Mouse (Mus musculus) intestine, embryonic 16.5 days (tissue): ENCODE results near the gene Gprc5a. TPM values are rescaled to one million over a fixed set of nuclear protein-coding genes. Genes with fewer than 3 reads are reported as not detected.

ENCODE experiments used
- ATAC-seq: fragments of 200-750 bp; cut with Nextera tagmentation; 2 replicates; pipeline ENCODE4 v1.8.0; 2017; ENCODE audit warnings: moderate TSS enrichment, moderate library complexity
- H3K27ac ChIP-seq: fragments of 300-500 bp; sonication (generic); 2 replicates; pipeline ENCODE4 v1.5.1; 2014; ENCODE audit warnings: mild to moderate bottlenecking, low read length
- H3K27me3 ChIP-seq: fragments of 300-500 bp; sonication (generic); replicated peaks from 2 replicates; pipeline ENCODE4 v1.6.1; 2014; ENCODE audit warnings: low read length, control low read depth, mixed read lengths; ENCODE audit not compliant: control insufficient read depth, insufficient read depth
- H3K36me3 ChIP-seq: fragments of 300-500 bp; sonication (generic); 2 replicates; pipeline ENCODE4 v1.6.1; 2014; ENCODE audit warnings: low read length, control low read depth; ENCODE audit not compliant: control insufficient read depth, insufficient read depth
- H3K4me1 ChIP-seq: fragments of 300-500 bp; sonication (generic); 2 replicates; pipeline ENCODE4 v1.6.1; 2014; ENCODE audit warnings: low read length, control low read depth, mixed read lengths; ENCODE audit not compliant: control insufficient read depth, insufficient read depth
- H3K4me2 ChIP-seq: fragments of 300-500 bp; sonication (generic); 2 replicates; pipeline ENCODE4 v1.6.1; 2014; ENCODE audit warnings: low read depth, low read length, control low read depth
- H3K4me3 ChIP-seq: fragments of 300-500 bp; sonication (generic); 2 replicates; pipeline ENCODE4 v1.5.1; 2014; ENCODE audit warnings: mild to moderate bottlenecking, low read length
- H3K9ac ChIP-seq: fragments of 300-500 bp; sonication (generic); 2 replicates; pipeline ENCODE4 v1.6.1; 2014; ENCODE audit warnings: low read depth, low read length
- H3K9me3 ChIP-seq: fragments of 300-500 bp; sonication (generic); 2 replicates; pipeline ENCODE4 v1.6.1; 2016; ENCODE audit warnings: low read length, control low read depth; ENCODE audit not compliant: control insufficient read depth
- WGBS: fragments of 180-500 bp; shearing (Covaris S2); extraction: QIAGEN DNeasy Blood & Tissue Kit; methylation state at CpG from one replicate; pipeline ENCODE4 v1.1.7; 2014; 5-methylcytosine and 5-hydroxymethylcytosine counted together
- polyA plus RNA-seq: library from polyadenylated mRNA; unstranded; fragments of >200 nt; fragmentation: Nextera tagmentation; extraction: Ambion mirVana; gene quantifications from 2 replicates; pipeline ENCODE4 v1.2.1, GENCODE M21; 2015

Gene Gprc5a
- polyA plus RNA-seq, 1 experiment from 2014 or later: 10.8 TPM

- no peak for ATAC-seq
- 0 out of 2 replicates have a peak, but pooled peaks cover 4% of the 10 kb centered on the region for H3K9me3 ChIP-seq
- H3K4me3 ChIP-seq: no peak overlapping the region
- H3K4me1 ChIP-seq: peaks cover 8% of the 10 kb centered on the region
- WGBS: 81% methylated on average over 3 of the region's 3 CpGs
- peaks cover 3% of the 10 kb centered on the region; the same call in 1 of the 2 replicates for H3K27me3 ChIP-seq
- H3K27ac ChIP-seq: no peak overlapping the region
- no peak overlapping the region for H3K4me2 ChIP-seq
- H3K36me3 ChIP-seq: no peaks in the 10 kb centered on the region
- H3K9ac ChIP-seq: no peak overlapping the region
Measured at GRCm38 (mm10) chr6:135038674-135039073, 26.8 kb upstream of the Gprc5a start.

GRCm38 (mm10) chr6:135040275-135040871 is 25.1 kb upstream of the Gprc5a start:
- Histone ChIP-seq H3K4me1 (peaks cover 8% of the 10 kb centered on the region), H3K36me3 (no peaks in the 10 kb centered on the region), H3K27ac (no peak overlapping the region), H3K9ac (peak overlapping the region; percentile 45; the same call in 1 of the 2 replicates), H3K27me3 (peaks cover 3% of the 10 kb centered on the region; the same call in 1 of the 2 replicates), H3K9me3 (0 out of 2 replicates have a peak, but pooled peaks cover 4% of the 10 kb centered on the region), H3K4me2 (peak overlapping the region; percentile 51), H3K4me3 (peak overlapping the region; percentile 33)
- WGBS: 4% methylated on average over 21 of the region's 21 CpGs
- ATAC-seq: peak; percentile 75

- no peak overlapping the region for H3K4me2 ChIP-seq
Measured at GRCm38 (mm10) chr6:135041930-135042329, 23.5 kb upstream of the Gprc5a start.

GRCm38 (mm10) chr6:135047276-135047675 is 18.2 kb upstream of the Gprc5a start:
- Histone ChIP-seq H3K36me3 (no peaks in the 10 kb centered on the region), H3K4me1 (no peaks in the 10 kb centered on the region), H3K4me2 (no peak overlapping the region), H3K27me3 (no peaks in the 10 kb centered on the region), H3K9me3 (no peaks in the 10 kb centered on the region), H3K4me3 (no peak overlapping the region), H3K27ac (no peak overlapping the region), H3K9ac (no peak overlapping the region)
- WGBS: 59% methylated on average over 9 of the region's 9 CpGs
- ATAC-seq: no peak

More at GRCm38 (mm10) chr6:135041930-135042329, 23.5 kb upstream of the Gprc5a start:
- Histone ChIP-seq H3K9me3 (0 out of 2 replicates have a peak, but pooled peaks cover 4% of the 10 kb centered on the region), H3K27ac (no peak overlapping the region), H3K4me3 (no peak overlapping the region), H3K4me1 (peaks cover 8% of the 10 kb centered on the region), H3K36me3 (no peaks in the 10 kb centered on the region), H3K9ac (no peak overlapping the region), H3K27me3 (peaks cover 3% of the 10 kb centered on the region; the same call in 1 of the 2 replicates)
- 72% methylated on average over 3 of the region's 3 CpGs for WGBS
- no peak for ATAC-seq

- WGBS: 76% methylated on average over 6 of the region's 6 CpGs
- Histone ChIP-seq H3K4me1 (no peaks in the 10 kb centered on the region), H3K9me3 (no peaks in the 10 kb centered on the region), H3K36me3 (no peaks in the 10 kb centered on the region), H3K4me3 (no peak overlapping the region), H3K9ac (no peak overlapping the region), H3K4me2 (no peak overlapping the region), H3K27ac (no peak overlapping the region), H3K27me3 (no peaks in the 10 kb centered on the region)
- ATAC-seq: no peak
Measured at GRCm38 (mm10) chr6:135048509-135048908, 16.9 kb upstream of the Gprc5a start.

GRCm38 (mm10) chr6:135048956-135049355 is 16.5 kb upstream of the Gprc5a start:
- Histone ChIP-seq H3K9ac (no peak overlapping the region), H3K4me3 (no peak overlapping the region), H3K27ac (no peak overlapping the region), H3K4me1 (no peaks in the 10 kb centered on the region), H3K27me3 (no peaks in the 10 kb centered on the region), H3K36me3 (no peaks in the 10 kb centered on the region), H3K9me3 (no peaks in the 10 kb centered on the region), H3K4me2 (no peak overlapping the region)
- no peak for ATAC-seq
- 81% methylated on average over 16 of the region's 16 CpGs for WGBS

GRCm38 (mm10) chr6:135053789-135054188 is 11.7 kb upstream of the Gprc5a start:
- Histone ChIP-seq H3K36me3 (no peaks in the 10 kb centered on the region), H3K9ac (no peak overlapping the region), H3K27me3 (no peaks in the 10 kb centered on the region), H3K27ac (no peak overlapping the region), H3K4me1 (no peaks in the 10 kb centered on the region), H3K4me3 (no peak overlapping the region), H3K4me2 (no peak overlapping the region), H3K9me3 (no peaks in the 10 kb centered on the region)
- 69% methylated on average over 3 of the region's 3 CpGs for WGBS
- ATAC-seq: 0 out of 2 replicates have a peak, but pooled peaks have one; percentile 40

GRCm38 (mm10) chr6:135055882-135056281 is 9.6 kb upstream of the Gprc5a start:
- WGBS: 46% methylated on average over 4 of the region's 4 CpGs
- ATAC-seq: no peak
- H3K4me2 ChIP-seq: no peak overlapping the region

GRCm38 (mm10) chr6:135060728-135061127 is 4.7 kb upstream of the Gprc5a start:
- Histone ChIP-seq H3K27ac (no peak overlapping the region), H3K9ac (no peak overlapping the region), H3K4me3 (no peak overlapping the region), H3K27me3 (no peaks in the 10 kb centered on the region), H3K4me2 (no peak overlapping the region), H3K36me3 (no peaks in the 10 kb centered on the region), H3K4me1 (peaks cover 10% of the 10 kb centered on the region), H3K9me3 (no peaks in the 10 kb centered on the region)
- ATAC-seq: no peak
- WGBS: 95% methylated on average over 4 of the region's 4 CpGs

More at GRCm38 (mm10) chr6:135055882-135056281, 9.6 kb upstream of the Gprc5a start:
- Histone ChIP-seq H3K9me3 (no peaks in the 10 kb centered on the region), H3K27ac (no peak overlapping the region), H3K4me1 (no peaks in the 10 kb centered on the region), H3K4me3 (no peak overlapping the region), H3K36me3 (no peaks in the 10 kb centered on the region), H3K27me3 (no peaks in the 10 kb centered on the region), H3K9ac (no peak overlapping the region)
